Mouse (Mus musculus): ENCODE measurements around the gene Ripor3.

Ripor3 gene

GRCm38 (mm10) chr2:167958082-167958788, 52.2 kb downstream of the Ripor3 start:
- CTCF ChIA-PET: no interaction called here

- CTCF ChIA-PET: interaction anchor here (0.6 kb wide), 2 partner anchors 31 to 43 kb away, joined by 3 to 4 read pairs; no protein-coding TSS in a partner anchor
Observed at GRCm38 (mm10) chr2:167957539-167957938, 52.9 kb downstream of the Ripor3 start.

- CTCF ChIA-PET: interaction anchor here (1.2 kb wide), 1 partner anchor 33 kb away, joined by 3 read pairs; no protein-coding TSS in a partner anchor
Observed at GRCm38 (mm10) chr2:167954928-167955327, 55.5 kb downstream of the Ripor3 start.

- CTCF ChIA-PET: interaction anchor here (0.7 to 1.2 kb wide), 2 partner anchors 17 to 34 kb away, joined by 3 read pairs; no protein-coding TSS in a partner anchor
Observed at GRCm38 (mm10) chr2:167953819-167954218, 56.6 kb downstream of the Ripor3 start.

- CTCF ChIA-PET: interaction anchor here (0.7 kb wide), 1 partner anchor 725 kb away, joined by 3 read pairs; no protein-coding TSS in a partner anchor
Observed at GRCm38 (mm10) chr2:167951301-167952211, 58.9 kb downstream of the Ripor3 start.

GRCm38 (mm10) chr2:167950681-167951080, 59.7 kb downstream of the Ripor3 start:
- CTCF ChIA-PET: no interaction called here

- CTCF ChIA-PET: interaction anchor here (0.6 kb wide), 1 partner anchor 12 kb away, joined by 3 read pairs; no protein-coding TSS in a partner anchor
Observed at GRCm38 (mm10) chr2:167949808-167950207, 60.6 kb downstream of the Ripor3 start.

- CTCF ChIA-PET: interaction anchor here (0.6 to 0.9 kb wide), 2 partner anchors 11 to 12 kb away, joined by 3 read pairs; no protein-coding TSS in a partner anchor
Observed at GRCm38 (mm10) chr2:167949250-167949649, 61.2 kb downstream of the Ripor3 start.

- CTCF ChIA-PET: interaction anchor here (0.9 to 1.0 kb wide), 2 partner anchors 10 to 11 kb away, joined by 3 read pairs; no protein-coding TSS in a partner anchor
Observed at GRCm38 (mm10) chr2:167948557-167948956, 61.9 kb downstream of the Ripor3 start.

- CTCF ChIA-PET: interaction anchor here (1.0 kb wide), 1 partner anchor 12 kb away, joined by 3 read pairs; no protein-coding TSS in a partner anchor
Observed at GRCm38 (mm10) chr2:167948047-167948446, 62.4 kb downstream of the Ripor3 start.

GRCm38 (mm10) chr2:167947251-167947650, 63.2 kb downstream of the Ripor3 start:
- CTCF ChIA-PET: interaction anchor here (0.9 to 1.0 kb wide), 2 partner anchors 9 to 12 kb away, joined by 3 read pairs; no protein-coding TSS in a partner anchor

GRCm38 (mm10) chr2:167945451-167945850, 65.0 kb downstream of the Ripor3 start:
- CTCF ChIA-PET: interaction anchor here (0.6 kb wide), 1 partner anchor 21 kb away, joined by 5 read pairs; no protein-coding TSS in a partner anchor

GRCm38 (mm10) chr2:167944193-167944592, 66.2 kb downstream of the Ripor3 start:
- CTCF ChIA-PET: no interaction called here

GRCm38 (mm10) chr2:167942926-167943633, 67.3 kb downstream of the Ripor3 start:
- CTCF ChIA-PET: no interaction called here

GRCm38 (mm10) chr2:167942199-167942925, 68.1 kb downstream of the Ripor3 start:
- CTCF ChIA-PET: interaction anchor here (0.5 to 1.0 kb wide), 2 partner anchors 11 to 152 kb away, joined by 3 to 4 read pairs; partner anchors contain the start of gene Ptpn1

GRCm38 (mm10) chr2:167941745-167942176, 68.7 kb downstream of the Ripor3 start:
- CTCF ChIA-PET: interaction anchor here (0.5 to 1.0 kb wide), 2 partner anchors 10 to 152 kb away, joined by 3 to 4 read pairs; partner anchors contain the start of gene Ptpn1

- CTCF ChIA-PET: interaction anchor here (1.0 kb wide), 1 partner anchor 10 kb away, joined by 4 read pairs; the partner anchor contains the start of gene Ptpn1
Observed at GRCm38 (mm10) chr2:167941320-167941719, 69.1 kb downstream of the Ripor3 start.

GRCm38 (mm10) chr2:167940636-167941035, 69.8 kb downstream of the Ripor3 start:
- CTCF ChIA-PET: interaction anchor here (0.9 kb wide), 1 partner anchor 19 kb away, joined by 3 read pairs; no protein-coding TSS in a partner anchor

- CTCF ChIA-PET: interaction anchor here (0.7 to 0.9 kb wide), 2 partner anchors 12 to 20 kb away, joined by 3 to 4 read pairs; no protein-coding TSS in a partner anchor
Observed at GRCm38 (mm10) chr2:167939632-167940399, 70.6 kb downstream of the Ripor3 start.
